Mouse (Mus musculus) ZHBTc4 (cell line): ENCODE results near the gene Pla2g6.
A peak's percentile ranks its signal among the peaks of the same experiment; 100 is the strongest.

Experiments
- DNase-seq: peaks from one replicate; pipeline ENCODE4 v3.0.0-alpha.2; 2011; ENCODE audit warnings: low read depth, low spot score

Gene Pla2g6

GRCm38 (mm10) chr15:79277728-79278127, 50.5 kb downstream of the Pla2g6 start:
- no peak for DNase-seq

GRCm38 (mm10) chr15:79273020-79273419, 55.2 kb downstream of the Pla2g6 start:
- DNase-seq: no peak

GRCm38 (mm10) chr15:79271124-79271746, 57.0 kb downstream of the Pla2g6 start:
- peak; percentile 82 for DNase-seq

GRCm38 (mm10) chr15:79270317-79271123, 57.7 kb downstream of the Pla2g6 start:
- DNase-seq: peak; percentile 90

GRCm38 (mm10) chr15:79268521-79268920, 59.7 kb downstream of the Pla2g6 start:
- no peak for DNase-seq

GRCm38 (mm10) chr15:79265384-79265783, 62.8 kb downstream of the Pla2g6 start:
- no peak for DNase-seq

GRCm38 (mm10) chr15:79263726-79264125, 64.5 kb downstream of the Pla2g6 start:
- DNase-seq: peak; percentile 50

GRCm38 (mm10) chr15:79262786-79263309, 65.3 kb downstream of the Pla2g6 start:
- DNase-seq: no peak

GRCm38 (mm10) chr15:79262375-79262774, 65.8 kb downstream of the Pla2g6 start:
- peak; percentile 29 for DNase-seq

GRCm38 (mm10) chr15:79261757-79262156, 66.4 kb downstream of the Pla2g6 start:
- DNase-seq: no peak

GRCm38 (mm10) chr15:79261095-79261725, 67.0 kb downstream of the Pla2g6 start:
- peak; percentile 64 for DNase-seq

GRCm38 (mm10) chr15:79258521-79258920, 69.7 kb downstream of the Pla2g6 start:
- DNase-seq: peak; percentile 51

GRCm38 (mm10) chr15:79254661-79255060, 73.5 kb downstream of the Pla2g6 start, which contains the start of gene Slc16a8:
Gene Slc16a8, minus strand, starts transcription at chr15:79254761.
- DNase-seq: no peak

- DNase-seq: peak; percentile 23
These were observed 75.6 kb downstream of the Pla2g6 start for GRCm38 (mm10) chr15:79252580-79252979.

GRCm38 (mm10) chr15:79251781-79252491, 76.3 kb downstream of the Pla2g6 start:
- peak; percentile 57 for DNase-seq

- no peak for DNase-seq
These were observed 77.0 kb downstream of the Pla2g6 start for GRCm38 (mm10) chr15:79251168-79251567.

- DNase-seq: no peak
These were observed 78.0 kb downstream of the Pla2g6 start for GRCm38 (mm10) chr15:79250236-79250635.

GRCm38 (mm10) chr15:79245321-79245720, 82.9 kb downstream of the Pla2g6 start:
- DNase-seq: no peak

GRCm38 (mm10) chr15:79244071-79244893, 83.9 kb downstream of the Pla2g6 start:
- DNase-seq: no peak

GRCm38 (mm10) chr15:79243234-79244042, 84.8 kb downstream of the Pla2g6 start:
- peak; percentile 96 for DNase-seq
